Mouse (Mus musculus) CH12.LX (cell line): ENCODE data around the gene Zfp36l1.
A peak's percentile ranks its signal among the peaks of the same experiment; 100 is the strongest.

ENCODE experiments used
- CHD2 ChIP-seq: IDR thresholded peaks from 2 replicates; pipeline ENCODE4 v1.6.1; 2011; ENCODE audit warnings: low read length, improper control_type of control experiment
- CTCF ChIP-seq, 2 experiments: IDR thresholded peaks in 1 of 2; conservative IDR thresholded peaks in 1 of 2; 2 replicates each; pipeline ENCODE4 v1.5.1; 2011 to 2012; ENCODE audit warnings: low read depth in 2 of 2, low read length in 2 of 2, improper control_type of control experiment in 1 of 2, inconsistent platforms in 1 of 2, mild to moderate bottlenecking in 1 of 2, moderate library complexity in 1 of 2
- MAFK ChIP-seq: IDR thresholded peaks from 2 replicates; pipeline ENCODE4 v1.6.1; 2011; ENCODE audit warnings: low read length, improper control_type of control experiment; ENCODE audit not compliant: insufficient replicate concordance
- NELFE ChIP-seq: IDR thresholded peaks from 2 replicates; pipeline ENCODE4 v1.6.1; 2011; ENCODE audit warnings: low read depth, low read length, improper control_type of control experiment
- POLR2A ChIP-seq: IDR thresholded peaks from 2 replicates; pipeline ENCODE4 v1.6.1; 2011; ENCODE audit warnings: low read depth, mild to moderate bottlenecking, improper control_type of control experiment, low read length
- POLR2AphosphoS2 ChIP-seq: IDR thresholded peaks from 2 replicates; pipeline ENCODE4 v1.6.1; 2011; ENCODE audit warnings: low read depth, low read length, improper control_type of control experiment
- USF1 ChIP-seq: IDR thresholded peaks from 2 replicates; pipeline ENCODE4 v1.6.1; 2014; ENCODE audit warnings: low read depth, mild to moderate bottlenecking, inconsistent platforms, low read length, improper control_type of control experiment

DNA sequence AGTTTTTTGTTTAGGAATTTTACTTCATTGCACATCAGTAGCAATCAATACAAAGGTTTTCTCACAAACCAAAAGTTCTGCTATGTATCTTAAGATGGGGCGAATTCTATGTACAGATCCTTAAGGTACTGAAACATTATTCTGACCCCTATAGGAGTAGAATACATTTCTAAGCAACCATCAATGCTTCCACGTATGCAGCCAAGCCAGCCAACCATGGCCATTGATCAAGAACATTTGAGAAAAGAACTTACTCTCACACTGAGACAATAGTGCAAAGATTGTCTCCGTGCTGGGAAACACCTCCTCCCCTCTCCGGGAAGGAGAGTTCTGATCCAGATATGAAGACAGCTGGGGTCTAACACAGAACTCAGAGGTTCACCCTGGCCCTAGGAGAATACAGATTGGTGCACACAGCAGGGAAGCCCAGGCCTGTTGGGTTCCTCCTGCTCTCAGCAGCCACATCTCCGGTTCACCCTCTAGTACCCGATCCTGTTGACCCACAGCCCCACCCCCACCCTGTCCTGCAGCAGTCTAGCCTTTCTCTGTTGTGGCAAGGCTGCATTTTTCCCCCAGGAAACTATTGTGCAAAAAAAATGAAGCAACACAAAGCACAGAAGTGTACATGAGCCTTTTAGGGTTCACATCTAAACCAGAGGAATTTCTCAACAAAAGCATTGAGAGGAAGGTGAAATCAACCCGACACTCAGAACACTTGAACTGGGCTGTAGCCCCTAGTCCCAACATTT, 49.2 kb downstream of the Zfp36l1 start:
- no peak for TF ChIP-seq CTCF (conservative IDR thresholded peaks at IDR 0.05 in 1 of 2, IDR thresholded peaks at IDR 0.05 in 1 of 2; ENCODE audit: low read depth in 2 of 2, low read length in 2 of 2)
- no peak for TF ChIP-seq POLR2AphosphoS2
- no peak for TF ChIP-seq POLR2A
- TF ChIP-seq CHD2: peak; percentile 59; the same call in 1 of the 2 replicates
- TF ChIP-seq USF1: no peak
- no peak for TF ChIP-seq NELFE
- TF ChIP-seq MAFK: no peak
